Mouse (Mus musculus) embryonic facial prominence, embryonic 11.5 days (tissue): ENCODE results near the gene Col15a1. TPM values are rescaled to one million over a fixed set of nuclear protein-coding genes. Genes with fewer than 3 reads are reported as not detected.

Experiments
- ATAC-seq: fragments of 200-750 bp; cut with Nextera tagmentation; replicated peaks from 2 replicates; pipeline ENCODE4 v1.8.0; 2017; ENCODE audit warnings: low read depth; ENCODE audit not compliant: insufficient number of reproducible peaks, low FRiP score, low TSS enrichment
- DNase-seq: peaks from one replicate; pipeline ENCODE4 v3.0.0-alpha.2; 2015; ENCODE audit warnings: low spot score
- H3K27ac ChIP-seq: fragments of 300-500 bp; sonication (generic); replicated peaks from 2 replicates; pipeline ENCODE4 v1.5.1; 2014; ENCODE audit warnings: mild to moderate bottlenecking, low read depth, low read length, control low read depth
- H3K27me3 ChIP-seq: fragments of 300-500 bp; sonication (generic); 2 replicates; pipeline ENCODE4 v1.6.1; 2014; ENCODE audit warnings: mild to moderate bottlenecking, low read length, moderate library complexity, mixed read lengths; ENCODE audit not compliant: control insufficient read depth, insufficient read depth
- H3K36me3 ChIP-seq: fragments of 300-500 bp; sonication (generic); replicated peaks from 2 replicates; pipeline ENCODE4 v1.6.1; 2014; ENCODE audit warnings: low read depth, mild to moderate bottlenecking, low read length, moderate library complexity, mixed read lengths; ENCODE audit not compliant: control insufficient read depth, insufficient read depth
- H3K4me1 ChIP-seq: fragments of 300-500 bp; sonication (generic); 2 replicates; pipeline ENCODE4 v1.6.1; 2014; ENCODE audit warnings: low read length, mixed read lengths; ENCODE audit not compliant: control insufficient read depth, insufficient read depth
- H3K4me2 ChIP-seq: fragments of 300-500 bp; sonication (generic); 2 replicates; pipeline ENCODE4 v1.6.1; 2014; ENCODE audit warnings: low read depth, mild to moderate bottlenecking, control low read depth, low read length, moderate library complexity
- H3K4me3 ChIP-seq: fragments of 300-500 bp; sonication (generic); 2 replicates; pipeline ENCODE4 v1.5.1; 2014; ENCODE audit warnings: low read depth, low read length, control low read depth
- H3K9ac ChIP-seq: fragments of 300-500 bp; sonication (generic); replicated peaks from 2 replicates; pipeline ENCODE4 v1.6.1; 2014; ENCODE audit warnings: mild to moderate bottlenecking, control low read depth, low read length
- H3K9me3 ChIP-seq: fragments of 300-500 bp; sonication (generic); replicated peaks from 2 replicates; pipeline ENCODE4 v1.6.1; 2016; ENCODE audit warnings: mild to moderate bottlenecking, low read length, inconsistent platforms, mixed read lengths; ENCODE audit not compliant: control insufficient read depth
- WGBS: fragments of 180-500 bp; shearing (Covaris S2); extraction: QIAGEN DNeasy Blood & Tissue Kit; methylation state at CpG from one replicate; pipeline ENCODE4 v1.1.7; 2014; 5-methylcytosine and 5-hydroxymethylcytosine counted together
- polyA plus RNA-seq: library from polyadenylated mRNA; unstranded; fragments of >200 nt; fragmentation: Nextera tagmentation; extraction: Ambion mirVana; gene quantifications from 2 replicates; pipeline ENCODE4 v1.2.1, GENCODE M21; 2014

The Col15a1 gene
- polyA plus RNA-seq, 1 experiment from 2014 or later = 8.8 TPM

DNA sequence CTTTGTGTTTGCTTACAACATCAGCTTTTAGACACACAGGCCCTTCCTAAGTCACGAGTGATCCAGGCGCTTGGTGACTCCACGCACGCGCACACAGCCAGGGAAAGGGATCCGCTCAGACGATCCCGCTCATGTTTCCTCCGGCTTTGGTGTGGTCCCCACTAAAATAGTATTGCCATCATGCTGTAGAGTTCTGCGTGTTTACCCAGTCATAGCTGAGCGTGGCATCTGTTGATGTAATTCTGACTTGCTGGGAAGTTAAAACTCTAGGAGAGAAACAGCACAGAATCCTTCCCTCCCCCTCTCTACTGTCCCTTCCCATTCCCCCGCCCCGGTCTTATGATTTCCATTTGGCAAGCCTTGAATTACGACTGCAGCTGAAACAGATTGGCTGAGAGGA lies 104.7 kb downstream of the Col15a1 start:
- H3K4me3 ChIP-seq = no peak overlapping the region
- no peaks in the 10 kb centered on the region for H3K4me1 ChIP-seq
- DNase-seq (no peak), ATAC-seq (no peak)
- no peak overlapping the region for H3K9ac ChIP-seq
- WGBS = 75% methylated on average over 14 of the region's 14 CpGs
- no peak overlapping the region for H3K27ac ChIP-seq
- no peaks in the 10 kb centered on the region for H3K36me3 ChIP-seq
- no peak overlapping the region for H3K4me2 ChIP-seq
- H3K9me3 ChIP-seq = no peaks in the 10 kb centered on the region
- no peaks in the 10 kb centered on the region for H3K27me3 ChIP-seq

GRCm38 (mm10) chr4:47313710-47314410 lies 105.9 kb downstream of the Col15a1 start:
- H3K4me1 ChIP-seq = no peaks in the 10 kb centered on the region
- no peak overlapping the region for H3K4me2 ChIP-seq
- H3K27ac ChIP-seq = no peak overlapping the region
- DNase-seq = no peak
- H3K4me3 ChIP-seq = no peak overlapping the region
- no peaks in the 10 kb centered on the region for H3K9me3 ChIP-seq
- ATAC-seq = no peak
- no peaks in the 10 kb centered on the region for H3K27me3 ChIP-seq
- H3K36me3 ChIP-seq = no peaks in the 10 kb centered on the region
- H3K9ac ChIP-seq = no peak overlapping the region
- 87% methylated on average over 8 of the region's 8 CpGs for WGBS

- DNase-seq (no peak), ATAC-seq (no peak)
- no peaks in the 10 kb centered on the region for H3K4me1 ChIP-seq
- H3K9ac ChIP-seq = no peak overlapping the region
- no peak overlapping the region for H3K4me2 ChIP-seq
- no peak overlapping the region for H3K27ac ChIP-seq
- no peaks in the 10 kb centered on the region for H3K27me3 ChIP-seq
- H3K9me3 ChIP-seq = no peaks in the 10 kb centered on the region
- H3K36me3 ChIP-seq = no peaks in the 10 kb centered on the region
- H3K4me3 ChIP-seq = no peak overlapping the region
- WGBS = 72% methylated on average over 2 of the region's 2 CpGs
These were observed 107.5 kb downstream of the Col15a1 start for GRCm38 (mm10) chr4:47315458-47315857.

GRCm38 (mm10) chr4:47316432-47316831 lies 108.5 kb downstream of the Col15a1 start:
- DNase-seq = no peak
- Histone ChIP-seq H3K9me3 (no peaks in the 10 kb centered on the region), H3K9ac (no peak overlapping the region), H3K4me2 (no peak overlapping the region), H3K27me3 (no peaks in the 10 kb centered on the region), H3K4me3 (no peak overlapping the region), H3K36me3 (no peaks in the 10 kb centered on the region), H3K4me1 (no peaks in the 10 kb centered on the region), H3K27ac (no peak overlapping the region)
- 80% methylated on average over 6 of the region's 6 CpGs for WGBS
- ATAC-seq = no peak

DNA sequence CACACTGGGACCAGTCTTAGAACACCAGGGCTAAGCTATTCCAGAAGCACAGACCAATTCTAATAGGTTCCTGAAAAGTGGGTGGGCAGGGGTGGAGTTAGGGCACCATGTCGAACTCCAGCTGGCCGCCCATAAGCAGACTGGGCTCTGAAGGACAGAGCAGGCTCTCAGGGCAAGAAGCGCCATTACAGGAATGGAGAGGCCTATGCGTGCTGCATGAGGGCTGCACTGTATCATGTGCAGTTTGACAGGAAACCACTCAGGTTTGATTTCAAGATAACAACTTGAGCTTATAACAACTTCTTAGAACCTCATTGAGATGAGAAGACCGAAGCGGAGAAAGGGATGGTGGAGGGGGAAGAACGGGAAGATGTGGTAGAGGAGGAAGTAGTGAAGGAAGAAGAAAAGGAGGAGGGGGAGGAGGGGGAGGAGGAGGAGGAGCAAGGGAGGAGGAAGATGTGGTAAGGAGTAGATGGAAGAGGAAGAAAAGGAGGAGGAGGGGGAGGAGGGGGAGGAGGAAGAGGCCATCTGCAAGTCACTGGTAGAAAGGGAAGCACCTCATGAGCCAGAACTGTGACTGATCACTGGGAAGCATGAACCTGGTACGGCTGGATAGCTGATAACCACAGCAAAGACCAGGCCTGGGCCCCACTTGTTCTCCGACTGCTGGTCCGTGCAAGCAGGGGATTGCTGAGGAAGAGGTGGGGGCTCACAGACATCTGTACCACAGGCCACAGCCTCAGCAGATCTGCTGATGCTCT lies 111.8 kb downstream of the Col15a1 start:
- Histone ChIP-seq H3K27me3 (no peaks in the 10 kb centered on the region), H3K36me3 (no peaks in the 10 kb centered on the region), H3K4me1 (no peaks in the 10 kb centered on the region), H3K27ac (no peak overlapping the region), H3K9me3 (no peaks in the 10 kb centered on the region), H3K9ac (no peak overlapping the region), H3K4me3 (no peak overlapping the region), H3K4me2 (no peak overlapping the region)
- DNase-seq = no peak
- 78% methylated on average over 10 of the region's 10 CpGs for WGBS
- no peak for ATAC-seq

GRCm38 (mm10) chr4:47322315-47322714 lies 114.4 kb downstream of the Col15a1 start:
- no peak overlapping the region for H3K27ac ChIP-seq
- DNase-seq = no peak
- H3K36me3 ChIP-seq = no peaks in the 10 kb centered on the region
- no peak overlapping the region for H3K4me3 ChIP-seq
- no peak for ATAC-seq
- no peak overlapping the region for H3K4me2 ChIP-seq
- H3K9ac ChIP-seq = no peak overlapping the region
- WGBS = 85% methylated on average over 3 of the region's 3 CpGs
- H3K27me3 ChIP-seq = no peaks in the 10 kb centered on the region
- no peaks in the 10 kb centered on the region for H3K4me1 ChIP-seq
- H3K9me3 ChIP-seq = no peaks in the 10 kb centered on the region

DNA sequence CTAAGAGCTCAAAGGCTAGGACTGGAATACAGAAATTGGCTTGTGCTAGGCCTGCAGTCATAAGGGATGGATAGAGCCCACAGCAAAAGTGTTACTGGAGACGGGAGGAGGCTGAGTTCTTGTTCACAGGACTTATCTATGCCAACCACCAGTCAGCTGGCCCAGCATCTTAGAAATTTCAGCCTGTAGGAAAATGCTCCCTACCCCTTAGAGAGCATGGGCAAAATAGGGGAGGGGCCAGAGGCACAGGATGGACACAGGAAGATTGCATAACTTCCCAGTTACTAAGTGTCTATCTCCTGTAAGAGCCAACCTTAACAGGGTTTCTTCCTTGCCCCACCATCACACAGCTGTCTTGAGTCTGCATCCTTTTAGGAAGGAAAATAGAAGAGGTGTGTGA lies 116.2 kb downstream of the Col15a1 start:
- no peaks in the 10 kb centered on the region for H3K27me3 ChIP-seq
- H3K9ac ChIP-seq = no peak overlapping the region
- WGBS = 86% methylated on average over 1 of the region's 1 CpGs
- ATAC-seq = no peak
- H3K36me3 ChIP-seq = no peaks in the 10 kb centered on the region
- no peak overlapping the region for H3K4me3 ChIP-seq
- H3K4me1 ChIP-seq = no peaks in the 10 kb centered on the region
- DNase-seq = no peak
- H3K4me2 ChIP-seq = no peak overlapping the region
- no peaks in the 10 kb centered on the region for H3K9me3 ChIP-seq
- H3K27ac ChIP-seq = no peak overlapping the region

- Histone ChIP-seq H3K9me3 (no peaks in the 10 kb centered on the region), H3K4me2 (no peak overlapping the region), H3K4me1 (no peaks in the 10 kb centered on the region), H3K4me3 (no peak overlapping the region), H3K27ac (no peak overlapping the region), H3K36me3 (no peaks in the 10 kb centered on the region), H3K27me3 (no peaks in the 10 kb centered on the region), H3K9ac (no peak overlapping the region)
- WGBS = 82% methylated on average over 3 of the region's 3 CpGs
- no peak for ATAC-seq
- no peak for DNase-seq
These were observed 119.8 kb downstream of the Col15a1 start for GRCm38 (mm10) chr4:47327782-47328181.
